Mouse (Mus musculus) MEL (cell line): ENCODE measurements around the gene Dct. TPM values are rescaled to one million over a fixed set of nuclear protein-coding genes. Genes with fewer than 3 reads are reported as not detected.

Experiments
- DNase-seq: peaks from one replicate; pipeline ENCODE4 v3.0.0; 2011; ENCODE audit warnings: low read depth, low spot score
- H3K27ac ChIP-seq: 2 replicates; pipeline ENCODE4 v1.5.1; 2012; ENCODE audit warnings: low read depth, mild to moderate bottlenecking, control low read depth, low read length, moderate library complexity; ENCODE audit not compliant: control insufficient read depth
- H3K27me3 ChIP-seq, 2 experiments: fragments of 150-350 bp in 1 of 2; sonication (generic) in 1 of 2; 2 replicates each; pipeline ENCODE4 v1.6.1; 2012; ENCODE audit warnings: low read length in 2 of 2, mild to moderate bottlenecking in 2 of 2, improper control_type of control experiment in 1 of 2, moderate library complexity in 1 of 2; ENCODE audit not compliant: insufficient read depth in 2 of 2, control insufficient read depth in 1 of 2
- H3K36me3 ChIP-seq, 2 experiments: 2 replicates each; pipeline ENCODE4 v1.6.1; 2012 to 2014; ENCODE audit warnings: low read length in 2 of 2, improper control_type of control experiment in 1 of 2, inconsistent platforms in 1 of 2, mild to moderate bottlenecking in 1 of 2; ENCODE audit not compliant: insufficient read depth in 2 of 2, control insufficient read depth in 1 of 2
- H3K4me1 ChIP-seq, 2 experiments: fragments of 150-350 bp in 1 of 2; sonication (generic) in 1 of 2; 2 replicates each; pipeline ENCODE4 v1.6.1; 2012; ENCODE audit warnings: low read length in 2 of 2, improper control_type of control experiment in 1 of 2, mild to moderate bottlenecking in 1 of 2; ENCODE audit not compliant: insufficient read depth in 2 of 2, control insufficient read depth in 1 of 2
- H3K4me3 ChIP-seq, 2 experiments: fragments of 150-350 bp in 1 of 2; sonication (generic) in 1 of 2; 2 replicates each; pipeline ENCODE4 v1.5.1; 2012; ENCODE audit warnings: low read depth in 2 of 2, low read length in 2 of 2, mild to moderate bottlenecking in 2 of 2, moderate library complexity in 2 of 2, control low read depth in 1 of 2, improper control_type of control experiment in 1 of 2; ENCODE audit not compliant: control insufficient read depth in 1 of 2, insufficient read depth in 1 of 2
- H3K79me2 ChIP-seq: 2 replicates; pipeline ENCODE4 v1.6.1; 2012; ENCODE audit warnings: mild to moderate bottlenecking, low read length, moderate library complexity; ENCODE audit not compliant: control insufficient read depth, poor library complexity, insufficient read depth
- H3K9ac ChIP-seq: 2 replicates; pipeline ENCODE4 v1.6.1; 2012; ENCODE audit warnings: low read depth, mild to moderate bottlenecking, control low read depth, low read length, moderate library complexity; ENCODE audit not compliant: control insufficient read depth, poor library complexity, severe bottlenecking
- H3K9me3 ChIP-seq: fragments of 150-350 bp; sonication (generic); replicated peaks from 2 replicates; pipeline ENCODE4 v1.6.1; 2012; ENCODE audit warnings: mild to moderate bottlenecking, low read length, improper control_type of control experiment, moderate library complexity; ENCODE audit not compliant: insufficient read depth
- BHLHE40 ChIP-seq: IDR thresholded peaks from 2 replicates; pipeline ENCODE4 v1.6.1; 2012; ENCODE audit warnings: low read depth, mild to moderate bottlenecking, inconsistent platforms, low read length, improper control_type of control experiment, borderline replicate concordance
- CHD1 ChIP-seq: IDR thresholded peaks from 2 replicates; pipeline ENCODE4 v1.6.1; 2012; ENCODE audit warnings: low read depth, mild to moderate bottlenecking, inconsistent platforms, low read length, improper control_type of control experiment
- CHD2 ChIP-seq: IDR thresholded peaks from 2 replicates; pipeline ENCODE4 v1.6.1; 2011; ENCODE audit warnings: low read length, improper control_type of control experiment
- E2F4 ChIP-seq: IDR thresholded peaks from 2 replicates; pipeline ENCODE4 v1.6.1; 2011; ENCODE audit warnings: low read depth, low read length, improper control_type of control experiment, borderline replicate concordance
- ELF1 ChIP-seq: IDR thresholded peaks from 2 replicates; pipeline ENCODE4 v1.6.1; 2014; ENCODE audit warnings: low read depth, mild to moderate bottlenecking, inconsistent platforms, low read length, improper control_type of control experiment, moderate library complexity
- EP300 ChIP-seq, 2 experiments: IDR thresholded peaks; 2 replicates each; pipeline ENCODE4 v1.6.1; 2011; ENCODE audit warnings: improper control_type of control experiment in 2 of 2, low read length in 2 of 2, low read depth in 1 of 2, mild to moderate bottlenecking in 1 of 2
- ETS1 ChIP-seq: IDR thresholded peaks from 2 replicates; pipeline ENCODE4 v1.6.1; 2012; ENCODE audit warnings: low read depth, mild to moderate bottlenecking, inconsistent platforms, low read length, improper control_type of control experiment, moderate library complexity
- GATA1 ChIP-seq: IDR thresholded peaks from 2 replicates; pipeline ENCODE4 v1.6.1; 2011; ENCODE audit warnings: low read depth, low read length, improper control_type of control experiment
- KAT2A ChIP-seq: conservative IDR thresholded peaks from 2 replicates; pipeline ENCODE4 v1.6.1; 2012; ENCODE audit warnings: low read depth, low read length, improper control_type of control experiment, inconsistent platforms
- MAX ChIP-seq: IDR thresholded peaks from 2 replicates; pipeline ENCODE4 v1.6.1; 2011; ENCODE audit warnings: low read length, improper control_type of control experiment
- MEF2A ChIP-seq: IDR thresholded peaks from 2 replicates; pipeline ENCODE4 v1.6.1; 2014; ENCODE audit warnings: low read depth, mild to moderate bottlenecking, inconsistent platforms, low read length, improper control_type of control experiment; ENCODE audit not compliant: poor library complexity, insufficient replicate concordance, severe bottlenecking; ENCODE audit errors: extremely low read depth
- MXI1 ChIP-seq: IDR thresholded peaks from 2 replicates; pipeline ENCODE4 v1.6.1; 2011; ENCODE audit warnings: mild to moderate bottlenecking, low read depth, low read length, improper control_type of control experiment
- MYC ChIP-seq: IDR thresholded peaks from 2 replicates; pipeline ENCODE4 v1.6.1; 2011; ENCODE audit warnings: low read depth, mild to moderate bottlenecking, low read length, improper control_type of control experiment, moderate library complexity
- NRF1 ChIP-seq: IDR thresholded peaks from 2 replicates; pipeline ENCODE4 v1.6.1; 2014; ENCODE audit warnings: low read depth, mild to moderate bottlenecking, inconsistent platforms, low read length, improper control_type of control experiment, moderate library complexity; ENCODE audit not compliant: poor library complexity, insufficient read depth, severe bottlenecking
- POLR2AphosphoS5 ChIP-seq: IDR thresholded peaks from 2 replicates; pipeline ENCODE4 v1.6.1; 2012; ENCODE audit warnings: low read depth, borderline replicate concordance, mild to moderate bottlenecking, inconsistent platforms, low read length, moderate library complexity, mixed read lengths
- RAD21 ChIP-seq: IDR thresholded peaks from 2 replicates; pipeline ENCODE4 v1.6.1; 2011; ENCODE audit warnings: mild to moderate bottlenecking, low read depth, low read length, improper control_type of control experiment
- RCOR1 ChIP-seq: IDR thresholded peaks from 2 replicates; pipeline ENCODE4 v1.6.1; 2012; ENCODE audit warnings: low read depth, mild to moderate bottlenecking, inconsistent platforms, low read length, improper control_type of control experiment
- SIN3A ChIP-seq: IDR thresholded peaks from 2 replicates; pipeline ENCODE4 v1.6.1; 2012; ENCODE audit warnings: low read length, improper control_type of control experiment, inconsistent platforms
- TAL1 ChIP-seq: IDR thresholded peaks from 2 replicates; pipeline ENCODE4 v1.6.1; 2012; ENCODE audit warnings: mild to moderate bottlenecking, inconsistent platforms, low read length, moderate library complexity, mixed read lengths
- TCF12 ChIP-seq: IDR thresholded peaks from 2 replicates; pipeline ENCODE4 v1.6.1; 2014; ENCODE audit warnings: low read depth, mild to moderate bottlenecking, inconsistent platforms, low read length, improper control_type of control experiment, moderate library complexity
- UBTF ChIP-seq: IDR thresholded peaks from 2 replicates; pipeline ENCODE4 v1.6.1; 2012; ENCODE audit warnings: low read depth, mild to moderate bottlenecking, inconsistent platforms, low read length, improper control_type of control experiment, moderate library complexity, borderline replicate concordance; ENCODE audit not compliant: insufficient read depth
- ZC3H11A ChIP-seq: IDR thresholded peaks from 2 replicates; pipeline ENCODE4 v1.6.1; 2012; ENCODE audit warnings: low read depth, mild to moderate bottlenecking, inconsistent platforms, low read length, improper control_type of control experiment
- ZNF384 ChIP-seq: IDR thresholded peaks from 2 replicates; pipeline ENCODE4 v1.6.1; 2012; ENCODE audit warnings: low read depth, mild to moderate bottlenecking, inconsistent platforms, low read length, improper control_type of control experiment
- polyA plus RNA-seq, 2 experiments: library from polyadenylated mRNA; stranded (reverse) in 1 of 2; unstranded in 1 of 2; fragments of >175 nt in 1 of 2; fragments of >200 nt in 1 of 2; gene quantifications; 2 replicates each; pipeline versions ENCODE4 v1.2.1 to v1.2.4; 2012; ENCODE audit warnings: low replicate concordance in 2 of 2, low read depth in 1 of 2; ENCODE audit not compliant: insufficient read length in 2 of 2, insufficient read depth in 1 of 2, missing spikeins in 1 of 2
- total RNA-seq: library from RNA; depleted of rRNA; stranded (reverse); fragments of 300-350 nt; gene quantifications from 2 replicates; pipeline ENCODE4 v1.2.3, GENCODE M21; 2012

The Dct gene
- total and polyA plus RNA-seq, 3 experiments = 0.08 to 0.49 TPM; not detected in 1

GRCm38 (mm10) chr14:117992600-117993256 is 59.3 kb downstream of the Dct start:
- no peak overlapping the region for H3K27ac ChIP-seq
- no peaks in the 10 kb centered on the region for H3K36me3 ChIP-seq
- H3K27me3 ChIP-seq = no peaks in the 10 kb centered on the region
- no peaks in the 10 kb centered on the region for H3K79me2 ChIP-seq
- no peak overlapping the region for H3K4me3 ChIP-seq
- no peaks in the 10 kb centered on the region for H3K4me1 ChIP-seq
- no peak overlapping the region for H3K9ac ChIP-seq
- no peak for TF ChIP-seq SIN3A
- no peak for TF ChIP-seq MAX
- no peak for TF ChIP-seq RCOR1
- no peak for TF ChIP-seq POLR2AphosphoS5
- no peak for TF ChIP-seq EP300 (IDR thresholded peaks at IDR 0.05; ENCODE audit: low read depth in 1 of 2, low read length in 2 of 2)
- no peak for TF ChIP-seq RAD21
- TF ChIP-seq CHD2 = no peak
- no peak for TF ChIP-seq TAL1
- TF ChIP-seq ETS1 = no peak
- TF ChIP-seq ELF1 = no peak
- TF ChIP-seq MEF2A = no peak
- TF ChIP-seq GATA1 = no peak
- no peak for TF ChIP-seq ZC3H11A
- no peak for TF ChIP-seq TCF12
- TF ChIP-seq CHD1 = no peak
- TF ChIP-seq UBTF = no peak
- TF ChIP-seq KAT2A = no peak
- TF ChIP-seq MXI1 = no peak
- TF ChIP-seq MYC = no peak
- no peaks in the 10 kb centered on the region for H3K9me3 ChIP-seq
- DNase-seq = no peak

GRCm38 (mm10) chr14:117990203-117990602 is 61.8 kb downstream of the Dct start:
- no peak overlapping the region for H3K4me3 ChIP-seq
- H3K9ac ChIP-seq = no peak overlapping the region
- H3K27ac ChIP-seq = no peak overlapping the region
- H3K36me3 ChIP-seq = no peaks in the 10 kb centered on the region
- H3K9me3 ChIP-seq = no peaks in the 10 kb centered on the region
- H3K4me1 ChIP-seq = no peaks in the 10 kb centered on the region
- DNase-seq = no peak
- no peaks in the 10 kb centered on the region for H3K79me2 ChIP-seq
- TF ChIP-seq ZNF384 (no peak), NRF1 (no peak), E2F4 (no peak), RCOR1 (no peak), BHLHE40 (no peak)
- TF ChIP-seq, all 39 proteins: peak for 0
- no peaks in the 10 kb centered on the region for H3K27me3 ChIP-seq
